Mouse (Mus musculus) midbrain, embryonic 16.5 days (tissue): ENCODE results near the gene Pold4. TPM values are rescaled to one million over a fixed set of nuclear protein-coding genes. Genes with fewer than 3 reads are reported as not detected.

Experiments used
- ATAC-seq: fragments of 200-750 bp; cut with Nextera tagmentation; 2 replicates; pipeline ENCODE4 v1.8.0; 2017; ENCODE audit warnings: moderate TSS enrichment
- H3K27ac ChIP-seq: fragments of 300-500 bp; sonication (generic); 2 replicates; pipeline ENCODE4 v1.5.1; 2014; ENCODE audit warnings: mild to moderate bottlenecking, low read length, mixed read lengths
- H3K27me3 ChIP-seq: fragments of 300-500 bp; sonication (generic); 2 replicates; pipeline ENCODE4 v1.6.1; 2014; ENCODE audit warnings: low read depth, low read length, mixed read lengths; ENCODE audit not compliant: control insufficient read depth, insufficient read depth
- H3K36me3 ChIP-seq: fragments of 300-500 bp; sonication (generic); 2 replicates; pipeline ENCODE4 v1.6.1; 2014; ENCODE audit warnings: mild to moderate bottlenecking, low read length, moderate library complexity, mixed read lengths; ENCODE audit not compliant: control insufficient read depth, insufficient read depth
- H3K4me1 ChIP-seq: fragments of 300-500 bp; sonication (generic); 2 replicates; pipeline ENCODE4 v1.6.1; 2014; ENCODE audit warnings: mild to moderate bottlenecking, low read length, mixed read lengths; ENCODE audit not compliant: control insufficient read depth, insufficient read depth
- H3K4me2 ChIP-seq: fragments of 300-500 bp; sonication (generic); 2 replicates; pipeline ENCODE4 v1.6.1; 2014; ENCODE audit warnings: mild to moderate bottlenecking, low read length, mixed read lengths
- H3K4me3 ChIP-seq: fragments of 300-500 bp; sonication (generic); 2 replicates; pipeline ENCODE4 v1.5.1; 2014; ENCODE audit warnings: low read depth, mild to moderate bottlenecking, low read length, moderate library complexity, mixed read lengths
- H3K9ac ChIP-seq: fragments of 300-500 bp; sonication (generic); 2 replicates; pipeline ENCODE4 v1.6.1; 2014; ENCODE audit warnings: low read depth, low read length, mixed read lengths
- H3K9me3 ChIP-seq: fragments of 300-500 bp; sonication (generic); replicated peaks from 2 replicates; pipeline ENCODE4 v1.6.1; 2014; ENCODE audit warnings: mild to moderate bottlenecking, low read length, mixed read lengths; ENCODE audit not compliant: control insufficient read depth, poor library complexity, severe bottlenecking
- WGBS: fragments of 180-500 bp; shearing (Covaris S2); extraction: QIAGEN DNeasy Blood & Tissue Kit; methylation state at CpG from one replicate; pipeline ENCODE4 v1.1.7; 2014; 5-methylcytosine and 5-hydroxymethylcytosine counted together
- polyA plus RNA-seq: library from polyadenylated mRNA; unstranded; fragments of >200 nt; fragmentation: Nextera tagmentation; extraction: Ambion mirVana; gene quantifications from 2 replicates; pipeline ENCODE4 v1.2.1, GENCODE M21; 2015

The Pold4 gene
- polyA plus RNA-seq, 1 experiment from 2014 or later: 19.2 TPM

GRCm38 (mm10) chr19:4214071-4214770 is 17.5 kb upstream of the Pold4 start, which contains the start of the genes Clcf1 and AC109138.7:
Gene Clcf1, plus strand, starts transcription at chr19:4214238.
Gene AC109138.7, plus strand, starts transcription at chr19:4214357.
- Histone ChIP-seq H3K27me3 (peaks cover 36% of the 10 kb centered on the region), H3K27ac (no peak within 1 kb of the TSS), H3K4me2 (peak within 1 kb of the TSS; percentile 93), H3K9me3 (no peaks in the 10 kb centered on the region), H3K4me1 (peaks cover 16% of the 10 kb centered on the region), H3K36me3 (no peaks in the 10 kb centered on the region), H3K4me3 (peak within 1 kb of the TSS; percentile 50), H3K9ac (peak within 1 kb of the TSS; percentile 69)
- ATAC-seq: peak; percentile 15; the same call in 1 of the 2 replicates
- WGBS: under 1% methylated on average over 44 of the region's 49 CpGs

GRCm38 (mm10) chr19:4214771-4215450 is 16.8 kb upstream of the Pold4 start:
- WGBS: 1% methylated on average over 45 of the region's 81 CpGs
- H3K9me3 ChIP-seq: no peaks in the 10 kb centered on the region
- H3K27me3 ChIP-seq: peaks cover 34% of the 10 kb centered on the region

GRCm38 (mm10) chr19:4215451-4215840 is 16.3 kb upstream of the Pold4 start:
- WGBS: 8% methylated on average over 17 of the region's 21 CpGs
- ATAC-seq: no peak
- Histone ChIP-seq H3K36me3 (no peaks in the 10 kb centered on the region), H3K27me3 (peaks cover 34% of the 10 kb centered on the region), H3K9me3 (no peaks in the 10 kb centered on the region), H3K4me1 (peaks cover 16% of the 10 kb centered on the region), H3K4me3 (peak overlapping the region; percentile 50), H3K9ac (peak overlapping the region; percentile 69), H3K27ac (no peak overlapping the region), H3K4me2 (peak overlapping the region; percentile 93)

More at GRCm38 (mm10) chr19:4214771-4215450, 16.8 kb upstream of the Pold4 start:
- Histone ChIP-seq H3K9ac (peak overlapping the region; percentile 69), H3K36me3 (no peaks in the 10 kb centered on the region), H3K27ac (no peak overlapping the region), H3K4me3 (peak overlapping the region; percentile 50), H3K4me1 (peaks cover 16% of the 10 kb centered on the region), H3K4me2 (peak overlapping the region; percentile 93)
- no peak for ATAC-seq

GRCm38 (mm10) chr19:4216041-4216685 is 15.5 kb upstream of the Pold4 start:
- no peaks in the 10 kb centered on the region for H3K36me3 ChIP-seq
- no peak overlapping the region; the same call in 1 of the 2 replicates for H3K4me2 ChIP-seq
- H3K9ac ChIP-seq: no peak overlapping the region
- H3K4me3 ChIP-seq: no peak overlapping the region
- ATAC-seq: no peak
- H3K27me3 ChIP-seq: peaks cover 34% of the 10 kb centered on the region
- WGBS: 18% methylated on average over 14 of the region's 14 CpGs
- H3K27ac ChIP-seq: no peak overlapping the region
- H3K9me3 ChIP-seq: no peaks in the 10 kb centered on the region
- peaks cover 16% of the 10 kb centered on the region for H3K4me1 ChIP-seq

GRCm38 (mm10) chr19:4217140-4217539 is 14.6 kb upstream of the Pold4 start:
- Histone ChIP-seq H3K4me3 (no peak overlapping the region), H3K27ac (no peak overlapping the region), H3K4me1 (peaks cover 16% of the 10 kb centered on the region), H3K9ac (no peak overlapping the region), H3K4me2 (no peak overlapping the region), H3K9me3 (no peaks in the 10 kb centered on the region), H3K27me3 (peaks cover 28% of the 10 kb centered on the region), H3K36me3 (no peaks in the 10 kb centered on the region)
- 16% methylated on average over 4 of the region's 5 CpGs for WGBS
- ATAC-seq: no peak

- peaks cover 16% of the 10 kb centered on the region for H3K4me1 ChIP-seq
- no peak for ATAC-seq
These were observed 13.8 kb upstream of the Pold4 start for GRCm38 (mm10) chr19:4217855-4218254.

GRCm38 (mm10) chr19:4218293-4218692 is 13.4 kb upstream of the Pold4 start:
- 88% methylated on average over 11 of the region's 11 CpGs for WGBS
- H3K9me3 ChIP-seq: no peaks in the 10 kb centered on the region
- no peak overlapping the region for H3K27ac ChIP-seq
- no peak overlapping the region for H3K9ac ChIP-seq
- no peaks in the 10 kb centered on the region for H3K36me3 ChIP-seq
- H3K4me1 ChIP-seq: peaks cover 16% of the 10 kb centered on the region
- H3K4me3 ChIP-seq: no peak overlapping the region
- no peak for ATAC-seq
- H3K27me3 ChIP-seq: peaks cover 19% of the 10 kb centered on the region
- H3K4me2 ChIP-seq: no peak overlapping the region

More at GRCm38 (mm10) chr19:4217855-4218254, 13.8 kb upstream of the Pold4 start:
- Histone ChIP-seq H3K36me3 (no peaks in the 10 kb centered on the region), H3K9ac (no peak overlapping the region), H3K4me3 (no peak overlapping the region), H3K27me3 (peaks cover 23% of the 10 kb centered on the region), H3K27ac (no peak overlapping the region), H3K4me2 (no peak overlapping the region), H3K9me3 (no peaks in the 10 kb centered on the region)
- WGBS: 41% methylated on average over 3 of the region's 3 CpGs

- Histone ChIP-seq H3K27ac (no peak overlapping the region), H3K4me1 (peaks cover 16% of the 10 kb centered on the region), H3K9me3 (no peaks in the 10 kb centered on the region), H3K4me3 (no peak overlapping the region), H3K9ac (no peak overlapping the region), H3K27me3 (peaks cover 15% of the 10 kb centered on the region), H3K36me3 (no peaks in the 10 kb centered on the region), H3K4me2 (no peak overlapping the region)
- ATAC-seq: no peak
- 87% methylated on average over 1 of the region's 1 CpGs for WGBS
These were observed 12.9 kb upstream of the Pold4 start for GRCm38 (mm10) chr19:4218784-4219183.
